Mouse (Mus musculus) liver, postnatal 0 days (tissue): Measurements from ENCODE around the gene Gm17581. TPM values are rescaled to one million over a fixed set of nuclear protein-coding genes. Genes with fewer than 3 reads are reported as not detected.

ENCODE experiments used
- ATAC-seq: fragments of 200-750 bp; cut with Nextera tagmentation; 2 replicates; pipeline ENCODE4 v1.8.0; 2017; ENCODE audit warnings: mild to moderate bottlenecking, moderate library complexity
- DNase-seq: peaks from one replicate; pipeline ENCODE4 v3.0.0-alpha.2; 2016
- H3K27ac ChIP-seq: fragments of 300-500 bp; sonication (generic); 2 replicates; pipeline ENCODE4 v1.5.1; 2014; ENCODE audit warnings: antibody characterized with exemption, moderate library complexity, mild to moderate bottlenecking, low read depth
- H3K27me3 ChIP-seq: fragments of 300-500 bp; sonication (generic); 2 replicates; pipeline ENCODE4 v1.6.1; 2014; ENCODE audit warnings: low read length, control low read depth, mixed read lengths; ENCODE audit not compliant: insufficient read depth
- H3K36me3 ChIP-seq: fragments of 300-500 bp; sonication (generic); replicated peaks from 2 replicates; pipeline ENCODE4 v1.6.1; 2014; ENCODE audit warnings: mild to moderate bottlenecking, control low read depth, low read length, moderate library complexity, mixed read lengths; ENCODE audit not compliant: insufficient read depth
- H3K4me1 ChIP-seq: fragments of 300-500 bp; sonication (generic); 2 replicates; pipeline ENCODE4 v1.6.1; 2014; ENCODE audit warnings: antibody characterized with exemption, mild to moderate bottlenecking, control low read depth; ENCODE audit not compliant: insufficient read depth
- H3K4me2 ChIP-seq: fragments of 300-500 bp; sonication (generic); 2 replicates; pipeline ENCODE4 v1.6.1; 2014; ENCODE audit warnings: low read depth, mild to moderate bottlenecking, low read length, moderate library complexity, mixed read lengths
- H3K4me3 ChIP-seq: fragments of 300-500 bp; sonication (generic); 2 replicates; pipeline ENCODE4 v1.5.1; 2014; ENCODE audit warnings: low read depth, low read length
- H3K9ac ChIP-seq: fragments of 300-500 bp; sonication (generic); replicated peaks from 2 replicates; pipeline ENCODE4 v1.6.1; 2014; ENCODE audit warnings: mild to moderate bottlenecking, moderate library complexity
- H3K9me3 ChIP-seq: fragments of 300-500 bp; sonication (generic); 2 replicates; pipeline ENCODE4 v1.6.1; 2016; ENCODE audit warnings: mild to moderate bottlenecking, control low read depth, low read length, mixed read lengths
- CTCF ChIP-seq: sonication (generic); IDR thresholded peaks from 2 replicates; pipeline ENCODE4 v1.5.1; 2016; ENCODE audit warnings: antibody characterized with exemption, low read depth
- EP300 ChIP-seq: IDR thresholded peaks from 2 replicates; pipeline ENCODE4 v1.6.1; 2016; ENCODE audit warnings: antibody characterized with exemption, low read depth, mild to moderate bottlenecking
- WGBS: fragments of 180-500 bp; shearing (Covaris S2); extraction: QIAGEN DNeasy Blood & Tissue Kit; methylation state at CpG from one replicate; pipeline ENCODE4 v1.1.7; 2014; ENCODE audit not compliant: insufficient replicate concordance; 5-methylcytosine and 5-hydroxymethylcytosine counted together
- polyA plus RNA-seq: library from polyadenylated mRNA; unstranded; fragments of >200 nt; fragmentation: Nextera tagmentation; extraction: Ambion mirVana; gene quantifications from 2 replicates; pipeline ENCODE4 v1.2.1, GENCODE M21; 2015

Gene Gm17581
- polyA plus RNA-seq, 1 experiment from 2014 or later, result not detected

- no peaks in the 10 kb centered on the region for H3K9me3 ChIP-seq
- no peak overlapping the region for H3K4me3 ChIP-seq
- peaks cover 4% of the 10 kb centered on the region; the same call in 1 of the 2 replicates for H3K36me3 ChIP-seq
- no peak overlapping the region for H3K9ac ChIP-seq
- H3K4me2 ChIP-seq, result 0 out of 2 replicates have a peak overlapping the region, but pooled peaks have one; percentile 18
- no peaks in the 10 kb centered on the region for H3K4me1 ChIP-seq
- DNase-seq (no peak), ATAC-seq (no peak)
- WGBS, result 61% methylated on average over 7 of the region's 7 CpGs
- no peaks in the 10 kb centered on the region for H3K27me3 ChIP-seq
- no peak for TF ChIP-seq CTCF
- no peak for TF ChIP-seq EP300
- H3K27ac ChIP-seq, result no peak overlapping the region
Observed at GRCm38 (mm10) chr2:155696851-155697250, 38.8 kb downstream of the Gm17581 start.

- H3K36me3 ChIP-seq, result no peaks in the 10 kb centered on the region
- no peaks in the 10 kb centered on the region; the same call in 1 of the 2 replicates for H3K4me1 ChIP-seq
- no peaks in the 10 kb centered on the region for H3K27me3 ChIP-seq
- DNase-seq (peak; percentile 91), ATAC-seq (no peak)
- peak overlapping the region; percentile 18; the same call in 1 of the 2 replicates for H3K4me2 ChIP-seq
- 16% methylated on average over 7 of the region's 7 CpGs for WGBS
- TF ChIP-seq CTCF (peak; percentile 95), EP300 (no peak)
- H3K27ac ChIP-seq, result no peak overlapping the region
- H3K9ac ChIP-seq, result no peak overlapping the region
- H3K4me3 ChIP-seq, result no peak overlapping the region
- H3K9me3 ChIP-seq, result no peaks in the 10 kb centered on the region
Observed at GRCm38 (mm10) chr2:155696091-155696558, 39.5 kb downstream of the Gm17581 start.

- no peak for ATAC-seq
- 73% methylated on average over 3 of the region's 3 CpGs for WGBS
- no peaks in the 10 kb centered on the region for H3K36me3 ChIP-seq
- peaks cover 7% of the 10 kb centered on the region for H3K4me1 ChIP-seq
- H3K27ac ChIP-seq, result no peak overlapping the region
- H3K4me2 ChIP-seq, result no peak overlapping the region
- no peak overlapping the region for H3K4me3 ChIP-seq
- no peaks in the 10 kb centered on the region for H3K9me3 ChIP-seq
- no peaks in the 10 kb centered on the region for H3K27me3 ChIP-seq
- DNase-seq, result no peak
- no peak overlapping the region for H3K9ac ChIP-seq
- TF ChIP-seq CTCF (no peak), EP300 (no peak)
Observed at GRCm38 (mm10) chr2:155695316-155695715, 40.4 kb downstream of the Gm17581 start.

GRCm38 (mm10) chr2:155694564-155694963 is 41.1 kb downstream of the Gm17581 start:
- no peak for DNase-seq
- H3K9ac ChIP-seq, result no peak overlapping the region
- ATAC-seq, result no peak
- no peak for TF ChIP-seq CTCF
- no peak for TF ChIP-seq EP300
- H3K9me3 ChIP-seq, result no peaks in the 10 kb centered on the region
- H3K4me1 ChIP-seq, result peaks cover 10% of the 10 kb centered on the region
- WGBS, result 53% methylated on average over 2 of the region's 2 CpGs
- H3K27me3 ChIP-seq, result no peaks in the 10 kb centered on the region
- no peak overlapping the region for H3K4me3 ChIP-seq
- H3K27ac ChIP-seq, result no peak overlapping the region
- H3K36me3 ChIP-seq, result no peaks in the 10 kb centered on the region
- no peak overlapping the region for H3K4me2 ChIP-seq

- Histone ChIP-seq H3K36me3 (no peaks in the 10 kb centered on the region), H3K27ac (no peak overlapping the region), H3K4me1 (peaks cover 10% of the 10 kb centered on the region), H3K27me3 (no peaks in the 10 kb centered on the region), H3K4me2 (no peak overlapping the region), H3K9ac (no peak overlapping the region), H3K4me3 (no peak overlapping the region), H3K9me3 (no peaks in the 10 kb centered on the region)
- TF ChIP-seq EP300 (no peak), CTCF (no peak)
- WGBS, result 78% methylated on average over 4 of the region's 4 CpGs
- no peak for ATAC-seq
- DNase-seq, result no peak
Observed at GRCm38 (mm10) chr2:155693136-155693535, 42.5 kb downstream of the Gm17581 start.

DNA sequence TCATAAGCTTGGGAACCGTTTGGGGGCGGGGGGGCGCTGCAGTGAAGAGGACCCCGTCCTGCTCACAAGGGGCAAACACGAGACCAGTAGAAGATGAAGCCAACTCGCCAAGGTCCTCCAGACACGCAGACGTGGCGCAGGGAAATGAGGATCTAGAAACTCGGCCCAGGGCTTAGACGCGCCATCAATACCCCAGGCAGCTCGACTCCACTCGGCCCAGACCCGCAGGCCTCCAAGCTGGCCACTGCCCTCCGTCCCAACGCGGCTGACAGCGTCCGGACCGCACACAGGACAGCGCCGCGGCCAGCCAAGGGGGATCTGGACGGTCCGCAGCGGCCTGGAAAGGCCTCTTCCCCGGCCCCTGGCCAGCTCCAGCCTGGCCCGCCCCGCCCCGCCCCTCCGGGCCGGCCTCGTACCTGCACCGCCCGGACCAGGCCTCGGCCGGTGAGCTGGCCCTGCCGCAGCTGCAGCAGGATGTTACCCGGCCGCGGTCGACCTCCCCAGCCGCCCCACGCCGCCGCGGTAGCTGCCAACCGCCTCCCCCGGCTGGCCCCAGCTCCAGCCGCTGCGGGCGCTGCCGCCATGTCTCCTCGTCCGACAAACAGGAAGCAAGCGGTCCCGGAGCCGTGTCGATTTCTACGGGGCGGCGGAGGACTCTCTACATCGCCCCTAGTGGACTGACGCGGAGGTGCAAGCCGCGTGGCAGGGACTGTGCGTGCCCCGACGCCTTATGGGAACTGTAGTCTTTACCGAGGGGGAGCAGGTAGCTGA is 43.8 kb downstream of the Gm17581 start, which contains the start of gene Trpc4ap:
TSS of gene Trpc4ap (minus strand) at position 662 of the 771 bp plus-strand sequence.
- H3K9ac ChIP-seq, result peak within 1 kb of the TSS; percentile 95
- TF ChIP-seq EP300 (no peak), CTCF (peak; percentile 99)
- H3K36me3 ChIP-seq, result no peaks in the 10 kb centered on the region; the same call in 1 of the 2 replicates
- H3K27me3 ChIP-seq, result no peaks in the 10 kb centered on the region
- H3K9me3 ChIP-seq, result no peaks in the 10 kb centered on the region
- ATAC-seq (peak; percentile 97), DNase-seq (peak; percentile 98)
- WGBS, result under 1% methylated on average over 62 of the region's 72 CpGs
- peak within 1 kb of the TSS; percentile 89 for H3K4me2 ChIP-seq
- H3K4me3 ChIP-seq, result peak within 1 kb of the TSS; percentile 85
- H3K27ac ChIP-seq, result peak within 1 kb of the TSS; percentile 90
- peaks cover 12% of the 10 kb centered on the region for H3K4me1 ChIP-seq
